Mouse (Mus musculus) mammary gland, adult 2 months (tissue): ENCODE measurements around the gene Dapp1. TPM values are rescaled to one million over a fixed set of nuclear protein-coding genes. Genes with fewer than 3 reads are reported as not detected.

ENCODE experiments used
- polyA plus RNA-seq: library from polyadenylated mRNA; depleted of rRNA; stranded (reverse); fragments of >200 nt; gene quantifications from 2 replicates; pipeline ENCODE4 v1.2.3, GENCODE M21; 2012; ENCODE audit warnings: low replicate concordance; rRNA removed

The Dapp1 gene
- polyA plus RNA-seq: 6.6 and 8.3 TPM in 2 replicates

GRCm38 (mm10) chr3:137981382-137981750, at the start of gene Dapp1:
Gene Dapp1 (minus strand): TSS chr3:137981545.

GRCm38 (mm10) chr3:137918172-137918931, 63.0 kb downstream of the Dapp1 start, which contains the start of gene Lamtor3:
Gene Lamtor3 (plus strand): TSS chr3:137918506.

Other genes starting within 250 kb of the Dapp1 start
- gene H2afz, start 117.1 kb downstream of the Dapp1 start, polyA plus RNA-seq: 237 and 429 TPM in 2 replicates
- gene Dnajb14, start 113.9 kb downstream of the Dapp1 start, polyA plus RNA-seq: 3.8 and 8.0 TPM in 2 replicates
- gene Lamtor3, start 63.0 kb downstream of the Dapp1 start, polyA plus RNA-seq: 16.8 and 33.8 TPM in 2 replicates
- 0.06 and 6.5 TPM in 2 replicates for gene 1110002E22Rik, start 83.5 kb upstream of the Dapp1 start, polyA plus RNA-seq
- gene Gm5105, start 85.8 kb upstream of the Dapp1 start, polyA plus RNA-seq: 0.49 TPM in 1 of 2 replicates, not detected in the other
- 0.69 and 1.6 TPM in 2 replicates for gene Trmt10a, start 161.9 kb upstream of the Dapp1 start, polyA plus RNA-seq
- gene Mttp, start 163.4 kb upstream of the Dapp1 start, polyA plus RNA-seq: 0.99 and 1.7 TPM in 2 replicates
- not detected in 2 replicates for gene 4930579F01Rik, start 212.3 kb upstream of the Dapp1 start, polyA plus RNA-seq
- gene Adh7, start 236.2 kb upstream of the Dapp1 start, polyA plus RNA-seq: 0.84 and 1.3 TPM in 2 replicates